Mouse (Mus musculus) forebrain, embryonic 15.5 days (tissue): ENCODE data around the gene Hcar2. TPM values are rescaled to one million over a fixed set of nuclear protein-coding genes. Genes with fewer than 3 reads are reported as not detected.

Experiments
- ATAC-seq: fragments of 200-750 bp; cut with Nextera tagmentation; replicated peaks from 2 replicates; pipeline ENCODE4 v1.8.0; 2017; ENCODE audit warnings: mild to moderate bottlenecking, moderate TSS enrichment, moderate library complexity
- H3K27ac ChIP-seq: fragments of 300-500 bp; sonication (generic); replicated peaks from 2 replicates; pipeline ENCODE4 v1.5.1; 2015; ENCODE audit warnings: mild to moderate bottlenecking, inconsistent platforms
- H3K27me3 ChIP-seq: fragments of 300-500 bp; sonication (generic); 2 replicates; pipeline ENCODE4 v1.6.1; 2015; ENCODE audit warnings: inconsistent platforms
- H3K36me3 ChIP-seq: fragments of 300-500 bp; sonication (generic); 2 replicates; pipeline ENCODE4 v1.6.1; 2015; ENCODE audit warnings: mild to moderate bottlenecking, inconsistent platforms
- H3K4me1 ChIP-seq: fragments of 300-500 bp; sonication (generic); 2 replicates; pipeline ENCODE4 v1.6.1; 2015; ENCODE audit warnings: inconsistent platforms
- H3K4me2 ChIP-seq: fragments of 300-500 bp; sonication (generic); replicated peaks from 2 replicates; pipeline ENCODE4 v1.6.1; 2015; ENCODE audit warnings: mild to moderate bottlenecking, inconsistent platforms
- H3K4me3 ChIP-seq: fragments of 300-500 bp; sonication (generic); 2 replicates; pipeline ENCODE4 v1.5.1; 2015; ENCODE audit warnings: mild to moderate bottlenecking, inconsistent platforms
- H3K9ac ChIP-seq: fragments of 300-500 bp; sonication (generic); replicated peaks from 2 replicates; pipeline ENCODE4 v1.6.1; 2015; ENCODE audit warnings: mild to moderate bottlenecking, inconsistent platforms
- H3K9me3 ChIP-seq: fragments of 300-500 bp; sonication (generic); 2 replicates; pipeline ENCODE4 v1.6.1; 2016; ENCODE audit warnings: inconsistent platforms
- WGBS: fragments of 180-500 bp; shearing (Covaris S2); methylation state at CpG from one replicate; pipeline ENCODE4 v1.1.7; 2015; ENCODE audit warnings: mixed read lengths; 5-methylcytosine and 5-hydroxymethylcytosine counted together
- polyA plus RNA-seq: library from polyadenylated mRNA; unstranded; fragments of >200 nt; fragmentation: Nextera tagmentation; extraction: Ambion mirVana; gene quantifications from 2 replicates; pipeline ENCODE4 v1.2.1, GENCODE M21; 2015

The Hcar2 gene
- not detected in 2 replicates for polyA plus RNA-seq

DNA sequence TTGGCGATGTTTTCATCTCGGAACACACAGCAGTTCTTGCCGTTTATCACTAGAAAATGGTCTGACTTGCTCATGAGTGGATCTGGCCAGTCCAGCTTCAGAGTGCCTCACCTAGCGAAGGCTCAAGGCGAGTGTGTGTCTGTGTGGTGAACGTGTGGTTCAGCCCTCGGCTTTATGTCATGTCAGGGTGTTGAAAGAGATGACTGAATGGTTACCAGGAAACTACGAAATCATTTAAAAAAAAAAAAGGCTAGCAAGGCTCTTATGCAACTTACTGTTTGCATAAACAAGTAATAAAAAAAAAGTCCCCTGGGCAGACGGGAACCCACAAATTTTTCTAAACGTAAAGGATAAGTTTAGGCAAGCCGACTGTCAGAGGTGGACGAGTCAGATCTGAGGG, at the start of gene Hcar2:
Hcar2 (minus strand) TSS at position 135 of the 400 bp plus-strand sequence.
- H3K9me3 ChIP-seq = no peaks in the 10 kb centered on the region
- 84% methylated on average over 12 of the region's 12 CpGs for WGBS
- no peak within 1 kb of the TSS for H3K4me2 ChIP-seq
- H3K27ac ChIP-seq = no peak within 1 kb of the TSS
- no peaks in the 10 kb centered on the region for H3K36me3 ChIP-seq
- no peak within 1 kb of the TSS for H3K4me3 ChIP-seq
- no peak within 1 kb of the TSS for H3K9ac ChIP-seq
- H3K27me3 ChIP-seq = no peaks in the 10 kb centered on the region
- ATAC-seq = no peak
- no peaks in the 10 kb centered on the region for H3K4me1 ChIP-seq

DNA sequence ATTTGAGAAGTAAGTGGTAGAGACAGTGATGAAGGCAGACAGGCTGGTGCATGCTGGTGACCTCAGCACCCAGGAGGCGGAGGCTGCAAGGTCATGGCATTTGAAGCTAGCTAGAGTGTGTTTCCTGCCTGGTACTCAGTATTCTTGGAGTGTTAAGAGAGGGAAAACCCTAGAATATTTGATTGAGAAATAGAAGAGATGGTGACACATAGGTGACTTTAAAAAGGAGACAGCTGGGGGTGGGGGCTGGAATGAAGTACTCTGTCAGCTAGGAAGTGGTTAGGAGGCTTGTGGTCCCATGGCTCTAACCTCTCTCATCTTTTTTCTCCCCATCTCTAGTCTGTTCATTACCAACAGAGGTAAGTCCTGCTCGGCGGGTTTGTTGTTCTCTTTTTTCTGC, 49.6 kb upstream of the Hcar2 start:
- 96% methylated on average over 3 of the region's 3 CpGs for WGBS
- peaks cover 55% of the 10 kb centered on the region for H3K36me3 ChIP-seq
- H3K9me3 ChIP-seq = no peaks in the 10 kb centered on the region
- no peak overlapping the region for H3K9ac ChIP-seq
- ATAC-seq = no peak
- no peak overlapping the region for H3K4me3 ChIP-seq
- no peak overlapping the region for H3K27ac ChIP-seq
- H3K4me2 ChIP-seq = no peak overlapping the region
- H3K27me3 ChIP-seq = no peaks in the 10 kb centered on the region
- no peaks in the 10 kb centered on the region for H3K4me1 ChIP-seq

- H3K27me3 ChIP-seq = no peaks in the 10 kb centered on the region
- ATAC-seq = no peak; the same call in 1 of the 2 replicates
- peaks cover 22% of the 10 kb centered on the region; the same call in 1 of the 2 replicates for H3K36me3 ChIP-seq
- H3K4me3 ChIP-seq = peak overlapping the region; percentile 92
- peak overlapping the region; percentile 99 for H3K9ac ChIP-seq
- H3K4me1 ChIP-seq = peaks cover 21% of the 10 kb centered on the region
- H3K4me2 ChIP-seq = peak overlapping the region; percentile 94
- peak overlapping the region; percentile 87 for H3K27ac ChIP-seq
- WGBS = 4% methylated on average over 10 of the region's 10 CpGs
- no peaks in the 10 kb centered on the region for H3K9me3 ChIP-seq
Observed at GRCm38 (mm10) chr5:123907631-123907977, 42.3 kb upstream of the Hcar2 start.

GRCm38 (mm10) chr5:123906976-123907630, 41.8 kb upstream of the Hcar2 start, which contains the start of gene Denr:
Gene Denr (plus strand): TSS chr5:123907175.
- Histone ChIP-seq H3K36me3 (peaks cover 22% of the 10 kb centered on the region; the same call in 1 of the 2 replicates), H3K4me3 (peak within 1 kb of the TSS; percentile 92), H3K4me2 (peak within 1 kb of the TSS; percentile 94), H3K9ac (peak within 1 kb of the TSS; percentile 99), H3K27ac (peak within 1 kb of the TSS; percentile 87), H3K27me3 (no peaks in the 10 kb centered on the region), H3K4me1 (peaks cover 21% of the 10 kb centered on the region), H3K9me3 (no peaks in the 10 kb centered on the region)
- WGBS = under 1% methylated on average over 58 of the region's 61 CpGs
- peak; percentile 95 for ATAC-seq

DNA sequence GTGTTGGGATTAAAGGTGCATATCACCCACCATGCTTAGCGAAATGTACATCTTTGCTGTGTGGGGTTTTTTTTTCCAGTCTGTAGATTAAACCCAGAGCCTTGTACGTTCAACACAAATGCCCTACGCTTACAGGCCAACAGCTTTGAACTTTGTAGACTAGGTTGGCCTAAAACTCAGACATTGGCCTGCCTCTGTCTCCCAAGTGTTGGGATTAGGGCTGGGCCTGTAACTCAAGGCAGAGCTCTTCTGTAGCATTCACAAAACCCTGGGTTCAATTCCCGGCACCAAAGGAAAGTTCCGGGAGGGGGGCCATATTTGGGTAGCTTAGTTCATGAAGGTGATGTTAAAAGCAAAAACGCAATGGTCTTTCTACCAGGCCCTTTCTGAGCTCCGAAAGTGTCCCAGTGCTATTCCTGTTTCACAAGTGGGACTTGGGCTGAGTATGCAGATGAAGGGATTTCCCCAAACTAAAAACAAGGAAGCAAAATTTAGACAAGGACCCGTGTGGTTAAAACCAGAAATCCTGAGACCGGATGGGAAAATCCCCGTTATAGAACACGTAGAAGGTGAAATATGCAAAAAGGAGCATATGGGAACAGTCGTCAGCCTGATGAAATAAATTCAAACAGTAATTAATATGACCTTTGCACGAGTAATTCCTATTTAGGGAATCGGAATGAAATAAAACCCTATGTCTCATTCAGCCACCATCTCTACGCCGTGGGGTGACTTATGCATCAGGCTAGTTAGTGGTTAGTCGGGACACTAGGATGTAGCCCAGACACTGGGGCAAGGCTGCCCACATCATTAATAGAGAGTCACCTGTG, 41.1 kb upstream of the Hcar2 start:
- ATAC-seq = no peak
- Histone ChIP-seq H3K4me2 (peak overlapping the region; percentile 94), H3K4me3 (peak overlapping the region; percentile 92), H3K4me1 (peaks cover 21% of the 10 kb centered on the region), H3K27ac (peak overlapping the region; percentile 41; the same call in 1 of the 2 replicates), H3K9ac (peak overlapping the region; percentile 46), H3K27me3 (no peaks in the 10 kb centered on the region), H3K9me3 (no peaks in the 10 kb centered on the region), H3K36me3 (peaks cover 19% of the 10 kb centered on the region; the same call in 1 of the 2 replicates)
- WGBS = 69% methylated on average over 17 of the region's 17 CpGs

- no peak for ATAC-seq
- 0 out of 2 replicates have a peak, but pooled peaks cover 3% of the 10 kb centered on the region for H3K36me3 ChIP-seq
- H3K4me3 ChIP-seq = no peak overlapping the region
- peaks cover 21% of the 10 kb centered on the region for H3K4me1 ChIP-seq
- 73% methylated on average over 11 of the region's 11 CpGs for WGBS
- no peaks in the 10 kb centered on the region for H3K27me3 ChIP-seq
- H3K27ac ChIP-seq = no peak overlapping the region
- no peak overlapping the region for H3K4me2 ChIP-seq
- no peak overlapping the region for H3K9ac ChIP-seq
- no peaks in the 10 kb centered on the region for H3K9me3 ChIP-seq
Observed at GRCm38 (mm10) chr5:123904059-123904672, 38.9 kb upstream of the Hcar2 start.

DNA sequence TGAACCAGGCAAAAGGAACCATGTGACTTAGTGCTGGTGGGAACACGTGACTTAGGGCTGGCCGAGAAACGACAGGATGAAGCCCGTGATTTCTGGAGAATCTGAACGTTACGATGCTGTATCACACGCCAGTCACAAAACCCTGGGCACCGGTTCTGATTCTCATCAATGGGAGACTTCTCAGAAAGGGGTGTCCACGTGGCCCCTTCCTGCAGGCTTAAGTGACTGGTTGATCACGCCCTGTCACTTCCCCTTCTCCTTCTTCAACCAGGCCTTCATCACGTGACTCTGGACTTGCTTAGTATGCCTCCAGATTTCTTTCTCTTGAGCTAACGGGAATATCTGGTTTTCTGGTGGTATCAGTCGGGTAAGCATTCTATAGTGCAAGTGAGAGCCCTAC, 32.1 kb upstream of the Hcar2 start:
- Histone ChIP-seq H3K4me3 (no peak overlapping the region), H3K9me3 (no peaks in the 10 kb centered on the region), H3K36me3 (no peaks in the 10 kb centered on the region), H3K4me2 (no peak overlapping the region), H3K27me3 (no peaks in the 10 kb centered on the region), H3K27ac (no peak overlapping the region), H3K9ac (no peak overlapping the region), H3K4me1 (no peaks in the 10 kb centered on the region)
- ATAC-seq = no peak
- 81% methylated on average over 13 of the region's 13 CpGs for WGBS

DNA sequence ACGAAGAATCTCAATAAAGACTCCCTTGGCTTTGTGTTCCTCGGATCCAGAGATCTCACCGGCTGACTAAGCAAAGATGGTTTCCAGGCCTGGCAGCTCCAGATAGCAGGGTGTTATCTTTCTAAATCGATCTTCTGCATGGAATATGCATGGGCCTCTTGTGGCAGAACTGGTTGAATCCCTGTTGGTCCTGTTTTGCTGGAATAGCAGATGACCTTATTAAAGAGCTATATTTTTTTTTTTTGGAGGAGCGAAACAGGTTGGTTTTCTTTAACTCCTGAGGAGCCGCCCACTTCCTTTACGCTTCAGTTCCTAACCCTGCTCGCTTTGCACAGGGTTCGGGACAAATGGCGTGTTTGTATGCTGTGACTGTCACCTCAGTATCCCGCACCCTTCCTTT, 31.1 kb upstream of the Hcar2 start:
- 85% methylated on average over 11 of the region's 11 CpGs for WGBS
- no peak for ATAC-seq

GRCm38 (mm10) chr5:123893520-123893919, 28.2 kb upstream of the Hcar2 start:
- Histone ChIP-seq H3K9ac (no peak overlapping the region), H3K4me1 (no peaks in the 10 kb centered on the region), H3K4me2 (no peak overlapping the region), H3K9me3 (no peaks in the 10 kb centered on the region), H3K27me3 (no peaks in the 10 kb centered on the region), H3K27ac (no peak overlapping the region), H3K4me3 (no peak overlapping the region), H3K36me3 (no peaks in the 10 kb centered on the region)
- no peak for ATAC-seq
- WGBS = 89% methylated on average over 5 of the region's 5 CpGs

More for the DNA sequence above, 31.1 kb upstream of the Hcar2 start:
- Histone ChIP-seq H3K36me3 (no peaks in the 10 kb centered on the region), H3K9ac (no peak overlapping the region), H3K4me1 (no peaks in the 10 kb centered on the region), H3K27ac (no peak overlapping the region), H3K27me3 (no peaks in the 10 kb centered on the region), H3K4me2 (no peak overlapping the region), H3K4me3 (no peak overlapping the region), H3K9me3 (no peaks in the 10 kb centered on the region)

DNA sequence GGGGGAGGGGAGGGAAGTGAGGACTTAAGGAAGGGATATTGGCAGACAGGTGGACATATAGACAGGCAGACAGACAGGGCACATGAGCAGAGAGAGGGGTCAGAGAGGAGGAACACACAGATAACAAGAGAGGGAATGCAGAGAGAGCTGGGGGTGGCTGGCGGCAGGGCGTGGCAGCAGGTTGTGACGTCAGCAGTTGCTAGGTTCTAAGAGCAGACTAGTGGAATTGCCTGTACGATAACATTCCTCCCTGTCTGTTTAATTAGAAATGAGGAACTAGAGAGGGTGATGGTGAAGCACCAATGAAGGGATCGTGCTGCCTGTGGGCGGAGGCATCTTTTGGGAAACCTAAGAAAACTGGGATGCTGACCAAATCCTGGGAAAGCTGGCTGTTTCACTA, 26.4 kb upstream of the Hcar2 start:
- Histone ChIP-seq H3K36me3 (no peaks in the 10 kb centered on the region), H3K9me3 (no peaks in the 10 kb centered on the region), H3K9ac (no peak overlapping the region), H3K4me2 (no peak overlapping the region; the same call in 1 of the 2 replicates), H3K27ac (no peak overlapping the region), H3K4me3 (no peak overlapping the region), H3K4me1 (no peaks in the 10 kb centered on the region), H3K27me3 (no peaks in the 10 kb centered on the region)
- 54% methylated on average over 6 of the region's 6 CpGs for WGBS
- ATAC-seq = no peak

- Histone ChIP-seq H3K4me1 (no peaks in the 10 kb centered on the region), H3K4me3 (no peak overlapping the region), H3K27ac (no peak overlapping the region), H3K4me2 (no peak overlapping the region), H3K9me3 (no peaks in the 10 kb centered on the region), H3K9ac (no peak overlapping the region), H3K36me3 (no peaks in the 10 kb centered on the region), H3K27me3 (no peaks in the 10 kb centered on the region)
- ATAC-seq = no peak
- WGBS = 78% methylated on average over 5 of the region's 5 CpGs
Observed at GRCm38 (mm10) chr5:123890987-123891386, 25.7 kb upstream of the Hcar2 start.

DNA sequence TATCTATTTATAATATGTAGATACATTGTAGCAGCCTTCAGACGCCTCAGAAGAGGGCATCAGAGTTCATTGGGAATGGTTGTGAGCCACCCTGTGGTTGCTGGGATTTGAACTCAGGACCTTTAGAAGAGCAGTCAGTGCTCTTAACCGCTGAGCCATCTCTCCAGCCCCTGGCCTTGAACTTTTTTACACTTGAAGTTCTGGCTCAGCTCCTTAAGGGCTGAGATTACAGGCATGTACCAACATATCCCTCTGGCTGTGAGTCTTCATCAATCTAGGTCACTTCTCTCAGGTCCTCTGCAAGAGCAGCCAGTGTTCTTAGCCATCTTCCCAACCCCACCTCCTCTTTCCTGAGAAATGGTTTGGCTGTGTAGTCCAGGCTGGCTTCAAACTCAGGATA, 25.0 kb upstream of the Hcar2 start:
- ATAC-seq = no peak
- H3K27me3 ChIP-seq = no peaks in the 10 kb centered on the region
- WGBS = 78% methylated on average over 2 of the region's 2 CpGs
- H3K9me3 ChIP-seq = no peaks in the 10 kb centered on the region
- H3K4me1 ChIP-seq = no peaks in the 10 kb centered on the region
- no peak overlapping the region for H3K4me3 ChIP-seq
- no peak overlapping the region for H3K27ac ChIP-seq
- no peak overlapping the region for H3K4me2 ChIP-seq
- no peaks in the 10 kb centered on the region for H3K36me3 ChIP-seq
- H3K9ac ChIP-seq = no peak overlapping the region
